Mouse (Mus musculus) embryonic fibroblast, embryonic 13.5 days (primary cell): ENCODE data around the gene Trpd52l3.

Experiments
- CTCF ChIP-seq: IDR thresholded peaks from 2 replicates; pipeline ENCODE4 v1.5.1; 2011; ENCODE audit warnings: mild to moderate bottlenecking, control low read depth, low read length, moderate library complexity, borderline replicate concordance; ENCODE audit not compliant: insufficient read depth
- POLR2A ChIP-seq: IDR thresholded peaks from 2 replicates; pipeline ENCODE4 v1.6.1; 2011; ENCODE audit warnings: low read depth, mild to moderate bottlenecking, control low read depth, low read length, moderate library complexity

- TF ChIP-seq CTCF, result no peak
- no peak for TF ChIP-seq POLR2A
Observed at GRCm38 (mm10) chr19:30003621-30004020, at the start of gene Trpd52l3.
